7 mouse cellular contexts compared by ENCODE assay signal in the genomic region with DNA sequence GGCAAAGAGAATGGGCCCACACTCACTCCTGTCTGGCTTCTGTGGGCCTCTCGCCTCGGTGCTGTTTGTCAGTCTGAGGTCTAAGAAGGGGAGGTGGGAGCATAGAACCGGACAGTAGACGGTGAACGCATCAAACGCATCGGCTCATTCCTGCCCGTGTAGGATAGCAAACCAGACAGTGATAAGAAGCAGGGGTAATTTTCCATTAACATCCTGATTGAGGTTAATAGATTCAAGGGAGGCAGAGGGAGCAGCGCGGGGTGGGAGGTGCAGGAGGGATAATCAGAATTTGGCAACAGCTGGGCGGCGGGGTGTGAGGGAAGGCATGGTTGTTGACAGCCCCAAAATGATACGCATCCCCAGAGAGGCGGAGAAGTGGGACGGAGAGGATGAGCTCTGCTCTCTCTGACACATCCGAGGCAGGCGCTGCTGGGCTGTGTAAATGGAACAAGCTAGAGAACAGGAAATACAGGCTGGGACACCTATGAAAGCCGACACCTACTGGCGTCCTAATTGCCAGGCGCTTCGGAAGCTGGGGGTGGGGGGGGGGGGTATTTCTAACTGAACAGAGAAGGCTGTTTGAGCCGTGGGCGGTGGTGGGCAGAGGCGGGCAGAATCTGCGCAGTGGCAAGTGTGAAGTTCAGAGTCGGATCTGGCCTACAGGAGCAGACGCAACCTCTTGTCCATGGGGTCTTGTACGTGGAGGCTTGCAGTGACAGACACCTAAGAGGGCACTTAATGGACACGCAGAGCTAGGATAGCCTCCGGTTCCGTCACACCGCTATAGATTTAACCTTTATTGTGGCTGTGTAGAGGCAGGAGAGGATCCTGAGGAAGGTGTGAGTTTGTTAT. TPM values are rescaled to one million over a fixed set of nuclear protein-coding genes. Genes with fewer than 3 reads are reported as not detected.
DNase-seq lines count a peak whose midpoint lies in the region; ATAC-seq lines count a peak whose summit lies in the region.

No protein-coding gene starts in this region.

- ATAC-seq in lung, embryonic 15.5 days (ENCODE audit: borderline replicate concordance, extremely low read depth, low FRiP score, low TSS enrichment) = peak; percentile 59; the same call in 1 of the 2 replicates

- no peaks in the 10 kb centered on the region for H3K9me3 ChIP-seq in lung, embryonic 15.5 days

- no peak for DNase-seq in lung, postnatal 10 days
- peak; percentile 48 for DNase-seq in embryo, embryonic 11 days
- DNase-seq in forelimb bud, embryonic 11.5 days (ENCODE audit: low read depth, low spot score) = peak; percentile 50
- peak; percentile 36 for DNase-seq in layer of hippocampus, adult 9-11 months
- DNase-seq in naive thymus-derived CD4-positive, alpha-beta T cell, adult 2 months (ENCODE audit: low read depth) = peak; percentile 14
- no peak for DNase-seq in c-Kit-positive CD71-positive TER-119-positive erythroid progenitor cells, embryonic 14.5 days (ENCODE audit: low spot score)

- peak overlapping the region; percentile 15 for H3K4me3 ChIP-seq in lung, embryonic 15.5 days

- H3K27me3 ChIP-seq in lung, embryonic 15.5 days = peaks cover 13% of the 10 kb centered on the region; the same call in 1 of the 2 replicates

- peaks cover 10% of the 10 kb centered on the region; the same call in 1 of the 2 replicates for H3K4me1 ChIP-seq in lung, embryonic 15.5 days

- 14% methylated on average over 32 of the region's 32 CpGs for WGBS in lung, embryonic 15.5 days

- peak overlapping the region; percentile 44 for H3K4me2 ChIP-seq in lung, embryonic 15.5 days

- no peak overlapping the region for H3K27ac ChIP-seq in lung, embryonic 15.5 days

- H3K9ac ChIP-seq in lung, embryonic 15.5 days = no peak overlapping the region

- H3K36me3 ChIP-seq in lung, embryonic 15.5 days = no peaks in the 10 kb centered on the region

RNA-seq across cellular contexts. Expression of gene Nufip1, which starts 54.4 kb away (rescaled TPM):
- 15.3 and 16.5 TPM in 2 replicates for polyA plus RNA-seq in lung, embryonic 15.5 days (2015; fragmentation: Nextera tagmentation; extraction: Ambion mirVana)

RNA-seq across cellular contexts. Expression of gene Gpalpp1, which starts 54.6 kb away (rescaled TPM):
- 12.1 and 12.5 TPM in 2 replicates for polyA plus RNA-seq in lung, embryonic 15.5 days (2015; fragmentation: Nextera tagmentation; extraction: Ambion mirVana)

Comparison
In these comparisons a context has a peak if more than half of its experiments do, and no peak if none do; other contexts are left out.
1. DNase-seq: peak in embryo, embryonic 11 days (single experiment), forelimb bud, embryonic 11.5 days (single experiment), layer of hippocampus, adult 9-11 months (single experiment) and naive thymus-derived CD4-positive, alpha-beta T cell, adult 2 months (single experiment); none in lung, postnatal 10 days (single experiment) and c-Kit-positive CD71-positive TER-119-positive erythroid progenitor cells, embryonic 14.5 days (single experiment).